Mouse (Mus musculus): ENCODE results near the gene Vmn2r36. TPM values are rescaled to one million over a fixed set of nuclear protein-coding genes. Genes with fewer than 3 reads are reported as not detected.
"Not testable (repeated sequence)": the region's sequence is repeated elsewhere in the genome, so short reads cannot be mapped to it uniquely, and the experiment has no call there.

Gene Vmn2r36
- not detected in 2 replicates for polyA plus RNA-seq (2014; fragmentation: Nextera tagmentation; extraction: Ambion mirVana)

- not testable (repeated sequence) for H3K27me3 ChIP-seq (replicated peaks; ENCODE audit: control insufficient read depth, insufficient read depth, low read length); ATAC-seq (replicated peaks; ENCODE audit: low FRiP score, low TSS enrichment, low read depth); H3K36me3 ChIP-seq (ENCODE audit: control insufficient read depth, insufficient read depth, low read length); H3K4me2 ChIP-seq (ENCODE audit: low read length); H3K4me3 ChIP-seq (ENCODE audit: low read depth, low read length); H3K9me3 ChIP-seq (ENCODE audit: control insufficient read depth, low read length); H3K4me1 ChIP-seq (replicated peaks; ENCODE audit: control insufficient read depth, insufficient read depth, low read length); H3K9ac ChIP-seq (ENCODE audit: low read length); H3K27ac ChIP-seq (ENCODE audit: low read depth); DNase-seq (ENCODE audit: low spot score)
- WGBS: no CpG with 5 or more reads among the region's 1 CpGs
Measured at GRCm38 (mm10) chr7:7902395-7902794, at the start of gene Vmn2r36. Vmn2r36 (minus strand) TSS chr7:7902495.

Other genes with a start within 250 kb of the Vmn2r36 start
- gene Vmn2r34, start 213.0 kb downstream of the Vmn2r36 start, polyA plus RNA-seq (2014; fragmentation: Nextera tagmentation; extraction: Ambion mirVana): not detected in 2 replicates
- not detected in 2 replicates for gene Vmn2r35, start 82.6 kb downstream of the Vmn2r36 start, polyA plus RNA-seq (2014; fragmentation: Nextera tagmentation; extraction: Ambion mirVana)